Mouse (Mus musculus) stomach, postnatal 0 days (tissue): ENCODE measurements around the gene Col4a4.

Experiments
- CTCF ChIP-seq: IDR thresholded peaks from 2 replicates; pipeline ENCODE4 v1.5.1; 2016; ENCODE audit warnings: antibody characterized with exemption, low read depth, mild to moderate bottlenecking, moderate library complexity
- EP300 ChIP-seq: optimal IDR thresholded peaks from 2 replicates; pipeline ENCODE3; 2016; ENCODE audit warnings: antibody characterized with exemption

GRCm38 (mm10) chr1:82527931-82528330 lies 58.7 kb downstream of the Col4a4 start:
- TF ChIP-seq CTCF (no peak), EP300 (no peak)
